Mouse (Mus musculus) myocyte (in vitro differentiated cells): ENCODE measurements around the gene Ccdc175.

Experiments used
- CEBPB ChIP-seq: IDR thresholded peaks from 2 replicates; pipeline ENCODE4 v1.6.1; 2011; ENCODE audit warnings: mild to moderate bottlenecking, moderate library complexity; ENCODE audit not compliant: poor library complexity, insufficient read depth, severe bottlenecking
- POLR2A ChIP-seq: IDR thresholded peaks from one replicate; pipeline ENCODE4 v1.6.1; 2011; ENCODE audit warnings: low read depth, mild to moderate bottlenecking, control low read depth, moderate library complexity; ENCODE audit not compliant: insufficient read length
- REST ChIP-seq: IDR thresholded peaks from one replicate; pipeline ENCODE4 v1.6.1; 2011; ENCODE audit warnings: mild to moderate bottlenecking, control low read depth, moderate library complexity; ENCODE audit not compliant: insufficient read depth, insufficient read length

DNA sequence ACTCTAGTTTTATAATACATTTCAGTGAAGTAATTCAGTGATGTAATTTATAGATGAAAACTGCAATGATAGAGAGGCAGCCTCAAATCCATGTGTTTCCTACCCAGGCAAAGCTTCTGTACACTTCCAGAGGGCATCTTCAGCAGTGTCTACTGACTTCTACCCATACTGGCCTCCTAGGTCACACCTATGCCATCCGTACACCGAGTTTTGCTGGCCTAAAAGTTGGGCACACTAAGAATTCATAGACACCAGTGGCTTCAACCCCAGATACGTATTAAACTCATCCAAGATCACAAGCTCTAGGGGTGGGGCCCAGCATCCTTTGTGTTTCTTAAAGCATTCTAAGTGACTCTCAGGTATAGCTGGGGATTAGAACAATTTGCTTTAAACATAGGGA is 49.3 kb upstream of the Ccdc175 start:
- TF ChIP-seq POLR2A (no peak), CEBPB (no peak), REST (no peak)
